Mouse (Mus musculus) heart, postnatal 4 days (tissue): ENCODE data around the gene Mroh3. TPM values are rescaled to one million over a fixed set of nuclear protein-coding genes. Genes with fewer than 3 reads are reported as not detected.
A peak's percentile ranks its signal among the peaks of the same experiment; 100 is the strongest.

Experiments
- DNase-seq: peaks from one replicate; pipeline ENCODE4 v3.0.0; 2021
- total RNA-seq, 2 experiments: library from RNA; stranded (reverse); gene quantifications; 2 replicates each; pipeline ENCODE4 v1.2.3; 2021

Mroh3 gene
- not detected for total RNA-seq

GRCm38 (mm10) chr1:136212803-136213202 lies at the start of gene Mroh3:
Gene Mroh3, minus strand, starts transcription at chr1:136212828.
- DNase-seq, result peak; percentile 45

- no peak for DNase-seq
Observed at GRCm38 (mm10) chr1:136260635-136261238, 48.1 kb upstream of the Mroh3 start, which contains the start of gene Gpr25. Gene Gpr25, minus strand, starts transcription at chr1:136260873.

DNA sequence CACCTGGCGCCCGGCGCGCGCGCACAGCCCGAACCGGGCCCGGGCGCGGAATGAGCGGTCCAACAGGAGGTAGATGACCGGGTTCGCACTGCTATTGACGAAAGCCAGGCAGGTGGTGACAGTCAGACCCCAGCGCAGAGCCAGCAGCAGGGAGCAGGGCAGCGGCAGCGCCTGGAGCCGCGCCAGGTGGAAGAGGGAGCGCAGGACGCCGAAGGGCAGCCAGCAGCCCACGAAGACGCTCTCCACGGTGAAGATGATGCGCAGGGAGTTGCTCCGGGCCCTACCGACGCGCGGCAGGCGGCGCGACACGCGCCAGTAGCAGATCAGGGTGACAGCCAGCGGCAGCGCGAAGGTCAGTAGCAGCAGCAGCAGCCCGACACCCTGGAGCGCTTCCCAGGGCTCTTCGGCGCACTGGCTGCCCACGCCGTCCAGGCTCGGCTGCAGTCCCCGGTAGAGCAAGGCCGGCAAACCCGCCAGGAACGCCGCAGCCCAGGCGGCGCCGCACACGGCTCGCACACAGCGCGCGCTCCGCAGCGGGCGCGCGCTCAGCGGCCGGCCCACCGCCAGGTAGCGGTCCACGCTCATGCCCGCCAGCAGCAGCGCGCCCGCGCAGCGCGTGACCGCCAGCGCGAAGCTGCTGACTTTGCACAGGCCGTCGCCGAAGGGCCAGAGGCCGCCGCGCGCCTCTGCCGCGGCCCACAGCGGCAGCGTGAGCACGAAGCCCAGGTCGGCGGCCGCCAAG lies 47.4 kb upstream of the Mroh3 start:
- peak; percentile 70 for DNase-seq

GRCm38 (mm10) chr1:136259543-136259892 lies 46.9 kb upstream of the Mroh3 start:
- no peak for DNase-seq

DNA sequence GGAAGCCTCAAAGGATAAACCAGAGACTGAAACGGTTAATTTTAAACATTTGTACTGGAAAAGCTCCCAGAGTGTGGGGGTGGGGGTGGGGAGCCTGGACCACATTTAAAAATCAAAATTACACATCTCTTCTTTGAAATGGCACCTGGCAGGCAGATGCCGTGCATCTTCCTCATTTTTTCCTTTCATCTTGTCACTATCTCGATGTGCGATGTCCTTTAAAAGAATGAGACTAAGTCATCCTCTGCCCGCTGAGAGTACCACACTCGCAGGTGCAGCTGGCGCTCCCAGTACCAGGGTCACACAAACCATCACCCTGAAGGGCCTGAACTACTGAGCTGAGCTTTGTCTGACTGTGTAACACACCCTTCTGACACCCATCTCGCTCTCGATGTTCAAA lies 45.9 kb upstream of the Mroh3 start:
- DNase-seq, result no peak

DNA sequence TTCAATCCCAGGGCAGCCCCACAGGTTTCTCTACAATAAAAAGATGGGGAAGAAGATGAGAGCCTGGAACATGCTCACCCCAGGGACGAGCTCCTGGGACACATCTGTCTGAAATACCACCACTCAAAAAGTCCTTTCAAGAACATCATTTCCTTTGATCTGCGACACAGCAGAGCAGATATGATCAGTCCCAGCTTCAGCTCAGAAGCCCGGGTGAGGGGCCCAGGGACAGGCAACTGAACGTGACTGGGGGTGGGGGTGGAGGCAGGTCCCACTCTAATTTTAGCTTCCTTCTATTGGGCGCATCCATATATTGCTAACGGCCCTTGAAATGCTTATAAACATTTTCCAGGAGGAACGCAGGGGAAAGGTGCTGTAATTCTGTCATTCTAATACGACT lies 43.0 kb upstream of the Mroh3 start:
- no peak for DNase-seq

DNA sequence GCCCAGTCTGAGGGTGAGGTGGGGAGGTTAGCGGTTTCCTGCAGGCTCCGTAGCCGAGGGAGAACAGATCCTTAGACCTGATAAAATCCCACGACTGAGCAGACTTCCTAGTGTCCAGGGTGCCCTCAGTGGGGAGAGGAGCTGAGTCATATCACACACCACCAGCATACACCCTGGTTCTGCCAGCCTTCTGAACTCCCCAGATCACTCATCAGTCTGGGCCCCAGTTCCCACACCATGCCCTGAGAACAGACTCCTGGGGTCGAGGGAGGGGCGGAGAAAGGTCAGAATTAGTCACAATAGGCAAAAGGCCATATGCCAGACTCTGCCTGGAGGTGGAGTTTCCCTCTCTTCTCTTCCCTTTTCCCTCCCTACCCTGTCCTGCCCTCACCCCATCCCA lies 42.5 kb upstream of the Mroh3 start:
- DNase-seq, result no peak

- no peak for DNase-seq
Observed at GRCm38 (mm10) chr1:136254503-136255065, 42.0 kb upstream of the Mroh3 start.

DNA sequence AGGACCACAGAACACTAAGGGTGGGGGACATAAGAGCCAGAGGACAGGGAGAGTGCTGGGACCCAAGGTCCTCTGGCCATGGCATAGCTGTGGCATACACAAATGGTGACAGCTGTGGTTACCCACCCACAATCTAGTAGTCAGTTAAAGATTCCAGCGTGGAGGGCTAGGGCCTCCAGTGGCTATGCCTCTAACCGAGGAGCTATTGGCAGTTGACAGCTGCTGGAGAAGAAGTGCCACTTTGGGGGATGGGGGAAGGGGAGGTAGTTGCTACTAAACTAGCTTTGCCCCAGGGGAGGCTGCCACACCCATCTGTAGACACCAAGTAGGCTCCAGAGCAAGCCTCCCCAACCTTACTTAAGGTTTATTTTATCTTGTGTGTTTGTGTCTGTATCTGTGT lies 40.8 kb upstream of the Mroh3 start:
- DNase-seq, result no peak

DNA sequence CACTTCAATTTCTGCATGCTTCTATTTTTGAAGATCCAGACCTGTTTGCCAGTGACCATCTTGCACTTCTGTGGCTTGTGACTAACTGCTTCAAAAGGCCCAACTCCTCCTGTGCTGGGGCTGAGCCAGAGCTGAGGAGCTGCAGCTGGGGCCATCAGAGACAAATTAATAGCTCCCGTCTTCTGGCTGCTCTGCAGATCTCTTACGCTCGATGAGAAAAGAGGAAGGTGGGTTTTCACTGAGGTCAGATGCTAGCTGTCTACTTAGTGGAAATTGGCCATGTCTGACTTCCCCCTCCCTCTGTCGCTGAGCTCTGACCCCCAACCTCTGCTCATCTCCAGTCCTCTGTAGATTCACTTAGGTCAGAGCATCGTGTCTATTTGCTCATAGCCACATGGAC lies 37.0 kb upstream of the Mroh3 start:
- no peak for DNase-seq

DNA sequence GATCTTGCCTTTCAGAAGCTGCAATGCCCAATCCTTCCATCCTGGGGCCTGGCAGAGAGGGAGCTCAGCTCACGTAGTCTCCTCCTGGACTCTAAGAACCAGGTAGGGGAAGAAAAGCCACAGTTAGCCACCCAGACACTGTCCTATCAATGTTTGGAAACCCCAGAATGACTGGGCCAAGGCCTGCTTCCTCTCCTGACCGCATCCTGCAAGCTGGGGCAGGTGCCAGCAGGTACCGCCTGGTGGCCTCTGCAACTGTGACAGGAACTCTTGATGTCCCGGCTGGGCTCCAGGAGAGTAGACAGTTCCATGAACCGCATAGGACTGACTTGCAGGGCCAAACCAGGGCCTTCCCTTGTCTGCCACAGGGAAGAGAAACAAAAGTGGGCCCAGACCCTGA lies 34.8 kb upstream of the Mroh3 start:
- DNase-seq, result no peak

- no peak for DNase-seq
Observed at GRCm38 (mm10) chr1:136244469-136244868, 31.8 kb upstream of the Mroh3 start.

DNA sequence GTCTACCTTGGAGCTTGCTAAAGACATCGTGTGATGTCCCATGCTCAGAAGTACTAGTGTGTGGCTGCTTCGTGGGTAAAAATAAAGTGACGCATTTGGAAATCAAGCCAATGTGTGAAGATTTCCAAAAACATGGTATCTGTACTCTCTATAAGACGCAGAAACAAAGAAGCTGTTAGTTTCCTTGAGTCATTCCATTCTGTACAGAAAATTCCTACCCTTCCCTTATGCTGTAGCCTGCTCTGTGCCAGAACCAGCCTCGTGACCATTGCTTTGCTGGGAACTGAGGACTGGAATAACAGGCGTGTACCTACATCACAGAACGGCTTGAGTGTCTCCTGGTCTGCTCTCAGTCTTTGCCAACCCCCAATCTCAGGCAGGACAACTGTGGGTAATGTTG lies 29.2 kb upstream of the Mroh3 start:
- DNase-seq, result no peak

GRCm38 (mm10) chr1:136238495-136238894 lies 25.9 kb upstream of the Mroh3 start:
- DNase-seq, result no peak

DNA sequence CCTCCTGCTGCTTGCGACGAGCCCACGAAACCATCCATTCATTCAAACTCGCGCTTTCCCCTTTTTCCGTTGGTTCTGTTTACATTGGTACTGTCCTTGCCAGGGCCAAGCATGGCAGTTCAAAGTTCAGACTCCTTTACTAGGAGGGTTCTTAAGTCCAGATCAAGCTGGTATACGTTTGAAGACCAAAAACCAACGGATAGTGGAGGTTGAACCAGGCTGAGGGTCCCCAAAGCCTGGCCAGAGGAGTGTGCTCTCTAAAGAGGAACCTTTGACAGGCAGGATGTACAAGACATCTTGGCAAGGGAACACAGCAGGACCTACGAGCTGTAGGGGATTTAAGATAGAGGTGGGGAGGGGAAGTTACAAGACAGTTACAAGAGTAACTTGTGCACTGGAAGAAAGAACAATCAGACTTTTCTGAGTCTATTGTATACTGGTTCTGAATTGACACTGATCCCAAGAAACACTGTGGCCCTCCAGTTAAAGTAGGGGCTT lies 22.0 kb upstream of the Mroh3 start:
- DNase-seq, result no peak

GRCm38 (mm10) chr1:136233892-136234594 lies 21.4 kb upstream of the Mroh3 start, which contains the start of gene Inava:
Gene Inava, minus strand, starts transcription at chr1:136234264.
- peak; percentile 23 for DNase-seq

GRCm38 (mm10) chr1:136232986-136233790 lies 20.6 kb upstream of the Mroh3 start:
- no peak for DNase-seq

DNA sequence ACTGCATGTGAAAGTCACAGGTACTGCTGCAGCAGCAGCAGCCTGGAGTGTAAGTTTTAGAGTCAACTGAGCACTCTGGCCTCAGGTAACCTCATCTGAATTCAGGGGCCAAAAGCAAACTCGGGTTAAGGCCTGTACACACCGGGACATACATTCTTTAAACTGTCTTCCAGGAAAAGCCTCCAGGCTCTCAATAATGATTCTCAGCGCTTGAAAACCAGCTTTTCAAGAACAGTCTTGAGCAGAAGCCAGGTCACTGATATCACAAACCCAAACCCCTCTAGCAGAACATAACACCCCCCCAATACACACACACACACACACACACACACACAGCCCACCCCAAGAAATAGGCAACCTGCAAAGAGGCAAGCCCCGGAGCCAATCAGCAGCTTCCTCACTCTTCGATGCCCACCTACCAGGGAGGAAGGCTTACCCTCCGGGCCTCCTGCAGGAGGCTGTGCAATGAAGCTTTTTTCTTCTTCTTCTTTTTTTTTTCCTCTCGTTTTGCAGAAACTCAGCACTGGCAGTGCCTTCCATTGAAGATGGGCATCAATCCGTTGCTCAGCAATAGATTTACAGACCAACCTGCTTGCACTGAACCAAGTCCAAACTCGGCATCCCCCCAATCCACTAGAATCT lies 19.8 kb upstream of the Mroh3 start:
- no peak for DNase-seq

DNA sequence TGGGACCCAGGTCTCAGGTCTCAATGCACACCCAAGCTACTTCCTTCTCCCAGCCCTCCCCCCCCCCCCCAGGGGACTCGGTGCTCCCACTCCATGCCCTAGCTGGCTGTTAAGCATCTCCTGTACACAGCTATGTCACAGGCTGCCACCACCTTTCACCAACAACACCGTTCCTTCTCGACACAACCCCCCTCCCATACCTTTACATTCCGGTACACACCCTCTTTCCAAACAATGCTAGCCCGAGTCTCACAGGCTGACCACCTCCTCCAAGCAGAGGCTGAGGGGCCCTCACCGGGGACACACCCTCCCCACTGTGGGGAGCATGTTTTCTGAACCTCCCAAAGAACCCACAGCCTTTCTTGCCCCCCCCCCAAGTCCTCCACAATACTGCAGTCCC lies 19.0 kb upstream of the Mroh3 start:
- DNase-seq, result no peak

- no peak for DNase-seq
Observed at GRCm38 (mm10) chr1:136230201-136230600, 17.6 kb upstream of the Mroh3 start.

GRCm38 (mm10) chr1:136229040-136229373 lies 16.4 kb upstream of the Mroh3 start:
- no peak for DNase-seq
